Mouse (Mus musculus): ENCODE results near the gene Gm29609. TPM values are rescaled to one million over a fixed set of nuclear protein-coding genes. Genes with fewer than 3 reads are reported as not detected.

Gene Gm29609
- polyA plus RNA-seq, 1 experiment, result 9.7 TPM

DNA sequence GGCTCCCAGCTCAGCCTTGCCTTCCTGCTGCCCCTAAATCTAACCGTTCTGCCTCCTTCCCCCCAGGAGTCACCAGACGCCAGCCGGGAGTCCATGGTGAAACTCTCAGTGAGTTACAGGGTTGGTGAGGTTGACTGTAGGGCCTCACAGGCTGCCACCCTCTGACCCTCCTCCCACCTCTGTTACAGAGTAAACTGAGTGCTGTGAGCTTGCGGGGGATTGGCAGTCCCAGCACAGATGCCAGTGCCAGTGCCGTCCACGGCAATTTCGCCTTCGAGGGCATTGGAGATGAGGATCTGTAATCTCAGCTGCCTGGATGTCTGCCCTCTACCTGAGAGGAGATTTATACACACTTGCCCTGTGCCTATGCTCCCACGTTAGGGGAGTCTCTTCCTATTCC, 18.5 kb upstream of the Gm29609 start:
- no peaks in the 10 kb centered on the region for H3K27me3 ChIP-seq (ENCODE audit: control insufficient read depth, insufficient read depth, low read length)

DNA sequence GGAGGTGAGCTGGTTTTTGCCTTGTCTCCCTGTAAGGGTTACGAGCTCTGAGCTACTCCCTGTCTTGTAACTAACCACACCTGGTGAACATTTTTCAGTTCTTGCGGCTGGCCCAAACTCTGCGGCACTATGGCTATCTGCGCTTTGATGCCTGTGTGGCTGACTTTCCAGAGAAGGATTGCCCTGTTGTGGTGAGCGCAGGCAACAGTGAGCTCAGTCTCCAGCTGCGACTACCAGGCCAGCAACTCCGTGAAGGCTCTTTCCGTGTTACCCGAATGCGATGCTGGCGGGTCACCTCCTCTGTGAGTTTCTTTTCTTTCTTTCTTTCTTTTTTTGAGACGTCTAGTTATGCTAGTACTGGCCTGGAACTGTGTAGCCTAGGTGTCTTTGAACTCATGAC, 17.4 kb upstream of the Gm29609 start:
- Histone ChIP-seq H3K4me1 (ENCODE audit: control insufficient read depth, insufficient read depth, low read length) (peaks cover 7% of the 10 kb centered on the region), H3K36me3 (ENCODE audit: control insufficient read depth, insufficient read depth, low read length) (no peaks in the 10 kb centered on the region; the same call in none of the 2 replicates), H3K27me3 (ENCODE audit: control insufficient read depth, insufficient read depth, low read length) (no peaks in the 10 kb centered on the region), H3K4me3 (ENCODE audit: control insufficient read depth, low read depth, low read length) (no peak overlapping the region), H3K27ac (ENCODE audit: control insufficient read depth, insufficient read depth, low read depth, low read length) (no peak overlapping the region)
- TF ChIP-seq CTCF (IDR thresholded peaks at IDR 0.05; ENCODE audit: control insufficient read depth, insufficient read depth, insufficient replicate concordance, low read depth, low read length) (no peak), POLR2A (IDR thresholded peaks at IDR 0.05; ENCODE audit: control insufficient read depth, low read depth, low read length) (no peak)

More for the DNA sequence above, 18.5 kb upstream of the Gm29609 start:
- Histone ChIP-seq H3K4me1 (ENCODE audit: control insufficient read depth, insufficient read depth, low read length) (peaks cover 9% of the 10 kb centered on the region), H3K27ac (ENCODE audit: control insufficient read depth, insufficient read depth, low read depth, low read length) (no peak overlapping the region), H3K36me3 (ENCODE audit: control insufficient read depth, insufficient read depth, low read length) (no peaks in the 10 kb centered on the region; the same call in none of the 2 replicates), H3K4me3 (ENCODE audit: control insufficient read depth, low read depth, low read length) (no peak overlapping the region)
- no peak for TF ChIP-seq CTCF (IDR thresholded peaks at IDR 0.05; ENCODE audit: control insufficient read depth, insufficient read depth, insufficient replicate concordance, low read depth, low read length)
- no peak for TF ChIP-seq POLR2A (IDR thresholded peaks at IDR 0.05; ENCODE audit: control insufficient read depth, low read depth, low read length)

DNA sequence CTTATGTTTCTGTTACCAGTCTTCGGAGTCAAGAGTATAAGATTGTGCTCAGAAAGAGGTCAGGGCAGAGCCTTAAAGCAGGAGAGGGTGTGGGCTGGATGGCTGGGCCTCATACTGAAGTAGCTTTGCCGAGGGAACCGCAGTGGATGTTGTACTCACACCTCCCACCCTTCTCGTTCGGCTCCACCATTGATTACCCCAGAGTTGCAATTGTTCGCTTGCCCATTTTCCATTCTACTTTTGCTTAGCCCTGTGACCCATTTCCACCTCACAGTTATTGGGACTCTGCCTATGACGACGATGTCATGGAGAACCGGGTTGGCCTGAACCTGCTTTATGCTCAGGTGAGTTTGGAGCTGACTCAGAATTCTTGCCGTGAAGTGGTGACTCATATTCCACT, 16.5 kb upstream of the Gm29609 start:
- peaks cover 6% of the 10 kb centered on the region for H3K4me1 ChIP-seq (ENCODE audit: control insufficient read depth, insufficient read depth, low read length)
- H3K27ac ChIP-seq (ENCODE audit: control insufficient read depth, insufficient read depth, low read depth, low read length), result no peak overlapping the region
- H3K4me3 ChIP-seq (ENCODE audit: control insufficient read depth, low read depth, low read length), result no peak overlapping the region
- TF ChIP-seq POLR2A (IDR thresholded peaks at IDR 0.05; ENCODE audit: control insufficient read depth, low read depth, low read length) (no peak), CTCF (IDR thresholded peaks at IDR 0.05; ENCODE audit: control insufficient read depth, insufficient read depth, insufficient replicate concordance, low read depth, low read length) (no peak)
- H3K27me3 ChIP-seq (ENCODE audit: control insufficient read depth, insufficient read depth, low read length), result no peaks in the 10 kb centered on the region
- no peaks in the 10 kb centered on the region; the same call in none of the 2 replicates for H3K36me3 ChIP-seq (ENCODE audit: control insufficient read depth, insufficient read depth, low read length)

DNA sequence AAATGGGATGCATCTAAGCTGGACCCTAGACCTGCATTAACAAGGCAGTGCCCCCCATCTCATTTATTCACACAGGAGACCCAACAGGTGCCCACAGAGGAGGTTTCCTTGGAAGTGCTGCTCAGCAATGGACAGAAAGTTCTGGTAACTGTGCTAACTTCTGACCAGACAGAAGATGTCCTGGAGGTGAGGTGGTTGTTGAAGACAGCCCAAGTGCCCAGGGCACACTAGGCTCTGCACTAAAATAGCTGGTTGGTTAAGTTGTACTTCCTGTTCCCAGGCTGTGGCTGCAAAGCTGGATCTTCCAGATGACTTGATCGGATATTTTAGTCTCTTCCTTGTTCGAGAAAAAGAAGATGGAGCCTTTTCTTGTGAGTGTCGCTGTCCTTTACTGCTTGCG, 16.0 kb upstream of the Gm29609 start:
- Histone ChIP-seq H3K4me1 (ENCODE audit: control insufficient read depth, insufficient read depth, low read length) (peaks cover 6% of the 10 kb centered on the region), H3K4me3 (ENCODE audit: control insufficient read depth, low read depth, low read length) (no peak overlapping the region)
- TF ChIP-seq POLR2A (IDR thresholded peaks at IDR 0.05; ENCODE audit: control insufficient read depth, low read depth, low read length), result no peak
- TF ChIP-seq CTCF (IDR thresholded peaks at IDR 0.05; ENCODE audit: control insufficient read depth, insufficient read depth, insufficient replicate concordance, low read depth, low read length), result no peak

DNA sequence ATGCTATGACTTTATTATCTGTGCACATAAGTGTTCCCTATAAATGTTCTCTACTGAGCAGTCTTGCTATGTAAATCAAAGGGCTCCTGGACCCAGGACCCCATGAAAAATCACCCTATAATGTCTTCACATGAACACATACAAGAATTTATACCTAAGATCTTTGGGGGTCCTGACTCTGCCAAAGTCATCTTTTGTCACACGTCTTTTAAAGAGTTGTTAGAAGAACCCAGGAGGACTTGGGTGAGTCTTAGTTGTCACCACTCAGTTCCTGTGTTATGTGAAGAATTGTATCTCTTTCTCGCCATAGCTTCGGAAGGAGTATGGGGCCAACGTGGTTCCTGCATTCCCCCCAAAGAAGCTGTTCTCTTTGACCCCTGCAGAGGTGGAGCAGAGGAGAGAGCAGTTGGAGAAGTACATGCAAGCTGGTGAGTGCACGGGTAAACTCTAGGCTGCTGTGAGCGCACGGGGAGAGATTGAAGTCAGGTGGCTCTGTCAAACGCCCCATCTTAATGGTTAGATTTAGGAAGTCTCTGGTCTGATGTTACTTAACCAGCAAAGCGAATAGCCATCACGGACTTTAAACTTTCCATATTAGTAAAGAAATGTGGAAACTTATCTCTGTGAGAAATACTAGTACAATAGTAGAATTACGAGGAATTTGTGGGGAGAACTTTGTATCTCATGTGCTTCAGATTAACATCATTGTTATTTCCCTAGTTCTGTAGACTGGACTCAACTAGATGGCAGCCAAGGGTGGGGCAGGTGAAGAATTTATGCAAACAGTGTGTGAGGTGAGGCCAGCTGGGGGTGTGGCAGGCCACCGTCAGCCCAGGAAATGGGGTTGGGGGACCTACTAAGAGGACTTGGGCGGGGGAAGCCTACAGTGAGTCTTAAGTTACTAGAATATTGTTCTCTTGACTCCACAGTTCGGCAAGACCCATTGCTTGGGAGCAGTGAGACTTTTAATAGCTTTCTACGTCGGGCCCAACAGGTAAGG, 15.1 kb upstream of the Gm29609 start:
- H3K4me1 ChIP-seq (ENCODE audit: control insufficient read depth, insufficient read depth, low read length), result peaks cover 6% of the 10 kb centered on the region
- no peaks in the 10 kb centered on the region for H3K27me3 ChIP-seq (ENCODE audit: control insufficient read depth, insufficient read depth, low read length)
- H3K36me3 ChIP-seq (ENCODE audit: control insufficient read depth, insufficient read depth, low read length), result no peaks in the 10 kb centered on the region; the same call in none of the 2 replicates
- no peak overlapping the region for H3K27ac ChIP-seq (ENCODE audit: control insufficient read depth, insufficient read depth, low read depth, low read length)
- TF ChIP-seq CTCF (IDR thresholded peaks at IDR 0.05; ENCODE audit: control insufficient read depth, insufficient read depth, insufficient replicate concordance, low read depth, low read length) (no peak), POLR2A (IDR thresholded peaks at IDR 0.05; ENCODE audit: control insufficient read depth, low read depth, low read length) (no peak)
- H3K4me3 ChIP-seq (ENCODE audit: control insufficient read depth, low read depth, low read length), result no peak overlapping the region

More for the DNA sequence above, 16.0 kb upstream of the Gm29609 start:
- Histone ChIP-seq H3K27ac (ENCODE audit: control insufficient read depth, insufficient read depth, low read depth, low read length) (no peak overlapping the region), H3K27me3 (ENCODE audit: control insufficient read depth, insufficient read depth, low read length) (no peaks in the 10 kb centered on the region), H3K36me3 (ENCODE audit: control insufficient read depth, insufficient read depth, low read length) (no peaks in the 10 kb centered on the region; the same call in none of the 2 replicates)

DNA sequence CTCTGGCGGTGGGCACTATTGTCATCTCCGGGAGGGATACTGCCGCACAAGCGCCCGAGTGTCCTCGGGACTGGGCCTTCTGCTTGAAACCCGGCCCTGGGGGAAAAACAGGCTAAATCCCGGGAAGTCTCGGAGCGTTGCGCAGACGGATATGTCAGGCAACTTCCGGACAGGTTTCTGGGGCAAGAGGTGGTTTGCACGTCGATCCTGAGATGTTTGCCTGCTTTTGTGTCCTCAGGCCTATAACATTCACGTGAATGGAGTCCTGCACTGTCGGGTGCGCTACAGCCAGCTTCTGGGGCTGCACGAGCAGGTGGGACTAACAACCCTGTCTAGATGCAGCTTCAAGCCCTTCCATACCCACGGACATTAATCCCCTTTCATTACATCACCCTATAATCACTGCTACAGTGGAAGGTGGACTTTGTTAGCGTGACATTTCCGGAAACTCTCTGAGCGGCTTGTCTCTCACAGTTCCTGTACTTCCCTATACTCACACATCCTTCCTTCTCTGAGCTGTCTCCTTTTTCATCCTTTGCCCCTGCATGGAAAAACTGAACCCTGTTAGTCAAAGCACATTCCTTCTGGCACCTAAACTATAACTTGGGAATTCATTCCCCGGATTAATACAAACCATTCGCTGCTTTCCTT, 14.0 kb upstream of the Gm29609 start:
- Histone ChIP-seq H3K27me3 (ENCODE audit: control insufficient read depth, insufficient read depth, low read length) (no peaks in the 10 kb centered on the region), H3K4me3 (ENCODE audit: control insufficient read depth, low read depth, low read length) (peak overlapping the region; percentile 93), H3K27ac (ENCODE audit: control insufficient read depth, insufficient read depth, low read depth, low read length) (peak overlapping the region; percentile 77), H3K36me3 (ENCODE audit: control insufficient read depth, insufficient read depth, low read length) (no peaks in the 10 kb centered on the region; the same call in none of the 2 replicates), H3K4me1 (ENCODE audit: control insufficient read depth, insufficient read depth, low read length) (peaks cover 6% of the 10 kb centered on the region)
- TF ChIP-seq CTCF (IDR thresholded peaks at IDR 0.05; ENCODE audit: control insufficient read depth, insufficient read depth, insufficient replicate concordance, low read depth, low read length), result no peak
- no peak for TF ChIP-seq POLR2A (IDR thresholded peaks at IDR 0.05; ENCODE audit: control insufficient read depth, low read depth, low read length)

Measured in testis, adult 2 months (tissue).